Mouse (Mus musculus) layer of hippocampus, adult 8-10 months (tissue): ENCODE measurements around the gene Ccdc85c. TPM values are rescaled to one million over a fixed set of nuclear protein-coding genes. Genes with fewer than 3 reads are reported as not detected.

ENCODE experiments used
- DNase-seq, 2 experiments: peaks; one replicate each; pipeline ENCODE4 v3.0.0; 2022; ENCODE audit warnings: low spot score in 2 of 2
- total RNA-seq, 4 experiments: library from RNA; stranded (reverse); gene quantifications; 2 replicates each; pipeline ENCODE4 v1.2.4; 2022

The Ccdc85c gene
- total RNA-seq, 4 experiments from 2014 or later = 56.3 to 67.6 (median 63.0) TPM

DNA sequence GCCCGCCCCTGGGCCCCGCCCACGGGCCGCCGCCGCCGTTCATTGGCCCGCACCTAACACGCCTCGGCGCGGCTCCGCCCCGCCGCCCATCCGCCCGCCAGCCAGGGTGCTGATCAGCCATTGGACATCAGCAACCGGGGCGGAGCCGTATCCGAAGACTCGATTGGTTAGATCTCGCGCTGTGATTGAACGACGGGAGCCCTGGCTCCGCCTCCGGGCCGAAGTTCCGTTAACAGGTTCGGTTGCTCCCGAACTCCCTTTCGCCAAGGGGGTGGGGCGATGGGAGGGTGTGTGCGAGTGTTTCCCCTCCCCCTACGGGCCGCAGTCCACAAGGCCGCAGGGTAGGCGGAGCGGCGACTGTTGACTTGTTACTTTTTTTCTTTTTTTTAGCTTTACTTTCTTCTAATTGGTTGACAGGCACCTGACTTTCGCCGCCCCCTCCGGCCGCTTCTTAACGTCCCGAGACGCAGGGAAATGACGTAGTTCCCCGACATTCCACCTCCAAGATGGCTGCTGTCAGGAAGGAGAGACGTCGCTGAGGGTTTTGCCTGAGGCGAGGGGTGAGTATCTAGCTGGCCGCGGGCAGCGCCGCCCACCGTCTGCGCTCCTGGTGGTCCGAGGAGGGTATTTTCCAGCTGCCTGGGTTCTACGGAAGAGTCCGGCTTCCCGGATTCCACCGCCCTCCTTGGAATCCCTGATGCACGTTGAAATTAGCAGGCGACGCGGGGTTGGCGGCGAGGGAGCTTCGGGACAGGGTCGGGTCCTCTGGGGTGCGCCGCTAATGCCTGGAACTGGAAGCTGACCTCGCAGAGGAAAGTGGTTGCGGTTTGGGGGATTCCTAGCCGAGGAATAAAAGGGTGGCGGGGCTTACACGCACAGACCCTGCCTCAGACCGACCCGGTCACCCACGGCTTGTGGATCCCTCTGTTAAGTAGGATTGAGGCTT is 95.6 kb downstream of the Ccdc85c start, which contains the start of gene Ccnk:
TSS of gene Ccnk (plus strand) at position 259 of the 946 bp plus-strand sequence.
- DNase-seq = peak; percentile 99 to 100

DNA sequence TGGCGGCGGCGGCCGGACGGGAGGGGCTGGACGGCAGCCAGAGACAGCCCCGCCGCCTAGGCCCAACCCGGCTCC is 96.1 kb downstream of the Ccdc85c start, which contains the start of gene Setd3:
TSS of gene Setd3 (minus strand) at position 69 of the 75 bp plus-strand sequence.
- no peak for DNase-seq

DNA sequence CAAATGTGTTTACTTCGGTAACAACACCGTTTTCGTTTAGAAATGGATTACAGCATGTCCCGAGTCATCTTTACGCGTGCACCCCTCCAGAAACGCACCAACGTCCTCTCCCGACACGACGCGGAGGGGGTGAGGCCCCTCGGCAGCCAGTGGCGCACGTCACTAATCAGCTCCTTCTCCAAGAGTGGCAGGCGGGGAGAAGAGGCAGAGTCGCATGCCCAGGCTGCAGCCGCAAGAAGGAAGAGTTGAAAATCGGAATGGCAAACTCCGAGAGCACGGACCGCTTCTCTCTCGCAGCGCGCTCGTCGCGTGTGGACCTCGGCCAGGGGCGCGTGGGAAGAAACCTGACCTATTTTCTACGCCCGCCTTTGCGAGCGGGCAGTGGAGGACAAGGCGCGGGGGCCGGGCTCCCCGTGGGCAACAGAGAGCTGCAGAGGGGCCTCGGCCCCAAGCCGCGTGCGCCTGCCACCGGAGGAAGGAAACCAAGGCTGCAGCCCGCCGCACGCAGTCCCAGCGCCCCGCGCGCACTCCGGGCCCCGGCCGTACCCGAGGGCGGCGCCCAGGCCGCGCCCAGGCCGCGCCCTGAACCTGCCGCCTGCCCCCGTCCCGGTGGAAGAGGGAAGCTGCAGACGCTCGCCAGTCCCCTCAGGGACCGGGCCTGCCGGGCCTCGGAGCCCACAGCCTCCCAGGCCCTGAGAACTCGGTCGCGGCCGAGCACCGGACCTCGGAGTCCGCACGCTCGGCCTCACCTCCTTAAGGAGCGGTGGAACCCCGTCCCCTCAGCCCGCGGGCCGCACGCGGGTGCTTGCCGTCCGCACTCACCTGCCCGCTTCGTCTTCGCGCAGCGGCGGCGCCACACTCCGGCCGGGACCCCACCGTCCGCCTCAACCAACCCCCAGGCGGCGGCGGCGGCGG is 96.6 kb downstream of the Ccdc85c start:
- peak; percentile 53 to 54 for DNase-seq

DNA sequence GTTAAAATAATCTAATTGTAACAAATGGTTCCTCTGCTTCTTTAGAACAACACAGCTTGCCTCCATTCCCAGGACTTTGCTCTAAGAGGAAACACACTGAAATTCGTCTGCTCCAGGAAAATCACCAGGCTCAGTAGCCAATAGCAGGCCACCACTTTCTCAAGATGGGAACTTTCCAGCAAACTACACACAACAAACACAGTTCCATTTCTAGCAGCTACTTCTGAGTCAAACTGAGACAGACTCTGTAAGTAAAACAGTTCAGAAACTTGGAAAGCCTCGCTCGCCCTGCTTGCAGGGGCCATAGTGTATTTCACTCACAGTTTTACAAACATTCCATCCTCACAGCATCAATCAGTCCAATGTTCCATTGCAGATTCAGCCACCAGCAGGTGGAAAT is 98.9 kb downstream of the Ccdc85c start:
- DNase-seq = no peak

DNA sequence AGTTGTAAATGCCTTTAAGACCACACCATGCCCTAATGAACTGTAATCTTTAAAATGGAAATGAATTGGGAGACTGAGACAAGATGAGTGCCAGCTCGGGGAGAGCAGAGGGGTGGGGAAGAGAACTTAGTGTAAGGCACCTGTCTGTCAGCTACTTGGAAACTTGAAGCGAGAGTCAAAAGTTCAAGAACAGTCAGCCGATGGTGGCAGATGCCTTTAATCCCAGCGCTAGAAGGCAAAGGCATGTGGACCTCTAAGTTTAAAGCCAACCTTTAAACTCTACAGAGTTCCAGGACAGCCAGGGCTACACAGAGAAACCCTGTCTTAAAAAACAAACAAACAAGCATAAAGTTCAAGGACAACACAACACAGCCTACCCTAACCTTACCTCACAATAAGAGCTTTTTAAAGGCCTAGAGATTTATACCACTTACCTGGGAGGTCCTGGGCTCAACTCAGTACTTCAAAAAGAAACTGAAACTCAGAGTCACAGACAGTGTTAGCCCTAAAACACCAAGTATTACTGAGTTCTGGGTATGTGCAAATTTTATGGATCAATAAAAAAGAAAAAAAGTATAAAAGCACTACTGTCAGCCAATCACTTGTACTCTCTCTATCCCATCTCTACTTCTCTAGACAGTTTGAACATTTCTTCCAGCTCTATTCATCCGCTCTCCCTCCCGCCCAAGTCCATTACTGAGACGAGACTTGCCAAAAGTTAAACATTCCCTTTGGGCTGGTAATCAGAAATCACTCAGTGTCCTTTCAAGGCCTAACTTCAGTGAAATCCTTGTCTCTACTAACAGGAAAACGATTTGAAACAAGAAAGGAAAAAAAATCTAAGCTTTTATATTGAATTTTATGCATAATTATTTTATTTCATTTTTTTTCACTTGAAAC is 100.4 kb downstream of the Ccdc85c start:
- no peak for DNase-seq

DNA sequence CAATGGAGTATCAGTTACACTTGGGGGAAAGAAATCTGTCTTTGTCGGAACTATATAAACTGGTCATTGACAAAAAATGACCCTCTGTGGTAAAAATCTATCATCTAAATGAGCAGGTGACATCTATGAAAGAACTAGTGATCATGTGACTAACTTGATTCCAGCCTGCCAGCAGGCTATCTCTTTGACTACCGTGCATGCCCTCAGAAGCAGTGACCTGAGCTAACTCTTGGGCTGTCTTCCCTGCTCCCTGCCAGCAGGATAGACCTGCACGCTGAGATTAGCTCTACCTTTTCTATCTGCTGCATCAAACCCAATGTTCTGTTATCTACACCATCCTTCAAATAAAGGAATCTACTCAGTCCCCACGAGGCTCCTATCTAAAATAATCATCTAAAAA is 102.6 kb downstream of the Ccdc85c start:
- DNase-seq = no peak

DNA sequence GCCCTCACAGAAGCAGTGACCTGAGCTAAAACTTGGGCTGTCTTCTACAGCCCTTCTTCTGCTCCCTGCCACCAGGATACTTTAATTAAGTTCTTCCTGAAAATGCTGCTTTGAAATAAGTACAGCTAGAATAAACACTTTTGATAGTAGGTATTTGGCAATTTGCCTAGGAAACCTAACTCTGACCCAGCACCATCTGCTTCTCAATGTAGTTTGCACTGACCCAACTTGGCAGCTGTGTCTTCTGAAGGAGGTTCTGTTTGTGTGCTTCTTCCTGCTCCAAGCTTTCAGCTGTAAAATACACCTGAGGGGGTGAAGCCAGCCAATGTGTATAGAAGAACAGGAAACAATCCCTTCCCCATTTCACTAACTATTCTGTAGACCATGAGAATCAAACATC is 103.9 kb downstream of the Ccdc85c start:
- DNase-seq = no peak

DNA sequence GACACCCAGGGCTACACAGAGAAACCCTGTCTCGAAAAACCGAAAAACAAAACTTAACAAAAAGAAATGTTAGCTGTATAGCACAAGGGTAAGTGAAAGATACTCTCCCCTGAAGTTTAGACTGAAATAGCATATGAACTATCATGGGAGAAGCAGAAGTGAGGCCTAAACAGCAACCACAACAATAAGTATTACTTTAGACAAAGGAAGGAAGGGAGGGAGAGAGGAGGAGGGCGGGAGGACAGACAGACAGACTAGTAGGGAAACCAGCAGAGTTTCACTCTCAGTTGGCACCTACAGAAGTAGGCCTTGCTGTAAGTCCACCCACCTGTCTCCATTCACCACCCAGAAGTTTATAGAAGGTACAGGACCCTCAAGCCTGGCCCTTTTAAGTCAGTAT is 104.8 kb downstream of the Ccdc85c start:
- no peak for DNase-seq

DNA sequence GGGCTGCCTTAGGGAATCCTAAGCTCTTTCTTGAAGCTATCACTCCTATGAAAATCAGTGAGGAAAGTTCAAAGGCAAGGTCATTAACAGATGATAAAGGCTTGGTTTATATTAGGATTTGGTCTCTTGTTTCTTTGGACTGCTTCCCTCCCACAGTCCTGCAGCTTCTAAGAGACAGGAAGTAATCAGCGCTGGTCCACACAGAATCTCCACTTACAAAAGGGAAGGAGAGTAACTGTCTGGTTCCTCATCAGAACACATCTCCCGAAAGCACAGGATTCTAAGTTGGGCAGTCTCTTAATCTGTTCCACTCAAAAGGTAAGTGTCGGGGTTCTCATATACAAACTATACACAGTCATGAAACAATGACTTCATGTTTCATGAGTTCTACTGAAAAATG is 106.3 kb downstream of the Ccdc85c start:
- no peak for DNase-seq

DNA sequence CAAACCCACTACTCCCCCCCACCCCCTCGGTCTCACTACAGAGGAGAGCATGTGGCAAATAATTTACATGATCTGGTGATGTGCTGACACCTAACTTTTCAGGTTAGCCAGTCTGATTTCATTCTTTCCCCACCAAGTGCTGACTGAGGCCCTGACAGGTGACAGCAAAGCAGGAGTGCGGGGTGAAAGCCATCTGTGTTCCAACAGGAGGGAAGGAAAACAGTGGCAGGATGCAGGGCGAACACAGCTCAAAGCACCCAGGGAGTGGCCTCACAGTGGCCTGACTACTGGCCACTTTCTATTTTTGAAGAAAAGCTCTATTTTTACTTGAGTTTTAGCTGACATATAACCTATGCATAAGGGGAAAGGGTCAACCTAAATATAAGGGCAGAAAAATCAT is 111.5 kb downstream of the Ccdc85c start:
- DNase-seq = no peak

DNA sequence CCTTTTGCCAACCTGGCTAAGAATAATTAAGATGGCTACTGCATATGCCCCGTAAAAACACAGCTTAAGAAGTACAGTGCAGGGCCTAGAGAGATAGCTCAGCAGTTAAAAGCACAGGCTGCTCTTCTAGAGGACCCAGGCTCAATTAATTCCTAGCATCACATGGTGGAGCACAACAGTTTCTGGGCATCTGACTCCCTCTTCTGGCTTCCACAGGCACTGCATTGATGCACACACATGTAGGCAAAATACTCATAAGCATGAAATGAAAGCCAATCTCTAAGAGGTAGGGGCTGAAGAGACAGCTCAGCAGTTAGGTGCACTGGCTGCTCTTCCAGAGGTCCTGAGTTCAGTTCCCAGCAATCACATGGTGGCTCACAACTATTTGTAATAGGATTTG is 113.2 kb downstream of the Ccdc85c start:
- peak in 1 of 2 experiments; percentile 36 for DNase-seq

DNA sequence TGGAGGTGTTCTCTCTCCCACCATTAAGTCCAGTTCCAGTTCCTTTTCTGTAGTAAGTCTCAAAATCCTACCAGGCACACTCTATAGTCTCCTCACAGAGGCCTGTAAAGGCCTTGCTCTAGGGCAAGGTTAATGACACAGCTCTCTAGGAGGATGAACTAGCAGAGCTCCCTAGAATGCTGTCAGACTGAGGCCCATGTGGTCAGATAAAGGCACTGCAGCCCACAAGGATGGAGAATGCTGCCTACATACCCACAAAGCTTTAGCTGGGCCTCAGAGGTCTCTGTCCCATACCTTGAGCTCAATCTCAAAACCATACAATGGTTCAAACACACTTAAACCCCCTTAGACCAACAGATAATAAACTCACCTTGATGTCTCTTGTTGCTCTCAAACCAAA is 115.4 kb downstream of the Ccdc85c start:
- DNase-seq = no peak

Other genes with a start within 250 kb of the Ccdc85c start
- gene Setd3, start 96.1 kb downstream of the Ccdc85c start, total RNA-seq = 100 to 1,000 TPM; 143 to 158 (median 154) TPM
- gene Ccnk, start 95.8 kb downstream of the Ccdc85c start, total RNA-seq = 10 to 100 TPM; 31.6 to 35.5 (median 34.2) TPM
- gene Hhipl1, start 30.8 kb upstream of the Ccdc85c start, total RNA-seq = 1 to 10 TPM; 5.6 to 8.5 (median 7.1) TPM
- gene Cyp46a1, start 59.0 kb upstream of the Ccdc85c start, total RNA-seq = 100 to 1,000 TPM; 162 to 181 (median 170) TPM
- 10 to 100 TPM; 43.0 to 51.1 (median 47.0) TPM for gene Eml1, start 95.5 kb upstream of the Ccdc85c start, total RNA-seq